Mouse (Mus musculus): ENCODE data around the gene Dgkh. TPM values are rescaled to one million over a fixed set of nuclear protein-coding genes. Genes with fewer than 3 reads are reported as not detected.
"Not testable (repeated sequence)": the region's sequence is repeated elsewhere in the genome, so short reads cannot be mapped to it uniquely, and the experiment has no call there.

Gene Dgkh
- total RNA-seq, 2 experiments from 2014 or later: 8.6 to 8.9 TPM

DNA sequence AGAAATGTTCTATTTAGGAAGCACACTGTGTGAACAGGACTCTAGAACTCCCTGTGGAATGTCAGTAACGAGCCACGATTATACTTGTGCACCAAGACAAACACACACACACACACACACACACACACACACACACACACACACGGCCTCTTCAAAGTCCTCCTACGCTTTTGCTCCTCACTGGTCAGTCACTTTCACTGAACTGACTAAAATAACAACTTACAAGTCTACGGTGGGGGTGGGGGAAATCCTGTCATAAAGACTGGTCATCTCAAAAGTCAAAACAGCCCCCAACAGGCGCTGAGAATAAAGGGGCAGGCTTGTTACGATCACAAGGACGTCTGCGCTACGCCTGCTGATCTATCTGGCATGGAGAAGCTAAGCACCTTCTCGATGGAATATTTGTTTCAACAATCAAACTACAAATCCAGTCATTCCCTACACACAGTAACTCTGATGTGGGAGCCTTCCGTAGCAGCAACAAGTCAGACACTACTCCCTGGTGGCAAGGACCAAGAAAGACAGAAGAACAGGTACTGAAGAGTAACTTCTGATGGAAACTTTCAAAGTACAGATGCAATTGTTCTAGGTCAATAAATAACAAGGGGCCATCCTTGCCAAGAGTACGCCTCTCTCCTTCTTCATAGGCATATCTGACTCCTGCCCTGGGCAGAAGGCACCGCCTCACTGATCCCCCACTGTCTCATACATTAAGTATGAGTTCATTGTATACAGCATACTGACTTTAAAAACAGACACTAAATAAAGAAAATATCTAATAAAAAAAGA is 96.8 kb downstream of the Dgkh start:
- DNase-seq (ENCODE audit: low spot score in 2 of 2): no peak

DNA sequence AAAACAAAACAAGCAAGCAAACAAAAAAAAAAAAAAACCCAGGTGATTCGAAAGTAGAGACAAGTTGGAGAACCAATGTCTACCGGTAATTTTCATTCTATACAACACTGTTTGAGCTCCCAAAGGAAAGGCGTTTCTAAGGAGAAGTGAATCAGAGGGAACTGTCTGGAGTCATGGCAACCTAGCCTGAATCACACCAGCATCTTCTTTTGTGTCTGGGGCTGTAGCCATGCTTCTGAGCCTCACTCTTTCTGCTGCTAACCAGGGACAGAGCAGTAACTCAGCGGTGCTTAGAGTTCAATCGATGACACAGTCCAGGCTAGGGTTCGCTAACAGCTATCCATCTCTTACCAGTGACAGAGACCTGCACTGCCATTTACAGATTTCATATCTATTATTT is 99.8 kb downstream of the Dgkh start:
- no peak for DNase-seq (ENCODE audit: low spot score in 2 of 2)

DNA sequence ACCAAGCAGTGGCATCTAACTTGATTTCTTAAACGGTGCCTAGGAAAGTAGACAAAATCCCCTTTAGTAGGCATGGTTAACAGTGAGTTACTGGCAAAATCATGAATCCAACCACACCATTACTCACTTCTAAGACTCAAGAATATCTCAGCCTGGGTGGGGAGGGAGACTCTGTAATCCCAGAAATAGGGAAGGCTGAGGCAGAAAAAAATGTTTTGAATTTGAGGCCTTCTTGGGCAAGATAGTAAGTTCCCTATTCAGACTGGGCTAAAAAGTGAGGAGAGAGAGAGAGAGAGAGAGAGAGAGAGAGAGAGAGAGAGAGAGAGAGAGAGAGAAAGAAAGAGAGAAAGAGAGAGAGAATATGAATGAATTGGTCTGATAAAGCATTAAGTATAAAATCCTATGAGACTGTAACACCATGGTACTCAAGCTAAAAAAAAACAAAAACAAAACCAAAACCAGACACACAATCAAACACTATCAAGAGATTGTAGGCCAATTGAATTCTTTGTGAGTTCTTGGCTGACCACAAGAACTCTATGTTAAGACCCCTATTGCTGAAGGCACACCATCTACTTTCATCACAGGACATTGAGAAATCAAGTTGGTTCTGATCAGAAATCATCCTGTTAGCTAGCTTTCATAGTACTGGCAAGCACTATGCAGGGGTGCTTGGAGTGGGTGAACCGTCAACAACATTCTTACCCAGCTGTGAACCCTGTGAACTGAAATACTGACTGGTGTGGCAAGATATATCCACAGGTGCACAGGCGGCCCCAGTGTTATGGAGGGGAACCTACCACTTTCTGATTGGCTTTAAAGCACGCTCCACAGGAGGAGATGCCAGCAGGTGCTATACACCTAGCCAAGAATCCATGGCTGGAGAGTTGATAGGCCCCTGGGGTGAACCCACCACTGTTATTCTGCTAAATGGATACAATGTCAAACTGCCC is 101.4 kb downstream of the Dgkh start:
- no peak for DNase-seq (ENCODE audit: low spot score in 2 of 2)

DNA sequence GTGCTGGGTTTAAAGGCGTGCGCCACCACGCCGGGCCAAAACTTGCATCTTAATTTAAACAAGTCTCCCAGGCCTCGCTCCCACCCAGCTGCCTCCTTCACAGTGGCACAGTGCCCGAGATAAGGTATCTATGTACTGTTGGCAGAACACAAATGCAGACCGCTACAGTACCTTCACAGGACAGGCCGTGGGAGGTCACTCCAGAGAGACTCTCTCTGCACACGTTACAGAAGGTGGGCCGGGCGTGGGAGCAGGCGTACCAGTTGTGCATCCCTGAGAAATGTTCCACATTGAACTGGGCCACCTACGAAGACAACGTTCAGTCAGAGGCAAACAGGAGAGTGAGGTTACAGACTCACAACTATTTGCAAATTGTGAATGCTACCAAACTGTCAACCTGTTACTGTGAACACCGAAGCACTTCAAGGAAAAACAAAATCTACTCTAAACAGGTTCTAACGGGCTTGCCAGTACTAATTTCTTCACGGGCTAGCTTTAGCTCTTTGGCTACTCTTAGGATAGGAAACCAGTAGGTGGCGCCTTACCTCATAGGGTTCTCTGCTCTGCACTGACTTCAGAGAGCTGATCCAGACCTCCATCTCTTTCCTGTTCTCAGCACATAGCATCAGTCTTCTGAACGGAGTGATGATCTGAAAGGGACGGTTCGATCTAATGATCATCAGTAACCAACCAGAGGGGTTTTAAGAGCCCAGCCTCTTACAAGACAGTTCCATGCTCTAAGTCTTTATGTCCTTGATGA is 104.9 kb downstream of the Dgkh start:
- no peak for DNase-seq (ENCODE audit: low spot score in 2 of 2)

GRCm38 (mm10) chr14:78618883-78619295 is 113.7 kb downstream of the Dgkh start:
- DNase-seq (ENCODE audit: low spot score in 2 of 2): no peak

GRCm38 (mm10) chr14:78613569-78613968 is 119.0 kb downstream of the Dgkh start:
- no peak for DNase-seq (ENCODE audit: low spot score in 2 of 2)

- DNase-seq (ENCODE audit: low spot score in 2 of 2): no peak
These were observed 120.3 kb downstream of the Dgkh start for GRCm38 (mm10) chr14:78612111-78612788.

DNA sequence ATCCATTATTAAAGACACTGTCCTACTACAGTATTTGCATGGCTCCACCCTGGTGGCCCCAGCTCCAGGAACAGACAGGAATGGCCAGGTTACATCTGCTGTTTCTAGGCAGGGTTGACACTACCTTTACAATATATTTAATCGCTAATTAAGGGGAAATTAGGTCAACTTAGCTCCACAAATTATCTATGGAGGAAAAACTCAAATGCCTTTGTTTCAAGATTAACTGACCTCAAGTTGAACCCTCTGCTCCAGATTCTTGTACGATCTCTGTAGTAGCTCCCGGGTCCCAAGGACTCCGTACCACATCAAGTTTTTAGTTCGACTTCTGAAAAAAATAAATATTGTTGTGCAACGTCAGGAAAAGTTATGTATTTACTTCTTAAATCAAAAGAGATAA is 137.7 kb downstream of the Dgkh start:
- DNase-seq (ENCODE audit: low spot score in 2 of 2): no peak

GRCm38 (mm10) chr14:78592965-78593364 is 139.6 kb downstream of the Dgkh start:
- DNase-seq (ENCODE audit: low spot score in 2 of 2): no peak

- peak in 1 of 2 experiments; percentile 29 for DNase-seq (ENCODE audit: low spot score in 2 of 2)
These were observed 142.2 kb downstream of the Dgkh start for GRCm38 (mm10) chr14:78590335-78590734.

- DNase-seq (ENCODE audit: low spot score in 2 of 2): no peak
These were observed 148.4 kb downstream of the Dgkh start for GRCm38 (mm10) chr14:78584222-78584621.

DNA sequence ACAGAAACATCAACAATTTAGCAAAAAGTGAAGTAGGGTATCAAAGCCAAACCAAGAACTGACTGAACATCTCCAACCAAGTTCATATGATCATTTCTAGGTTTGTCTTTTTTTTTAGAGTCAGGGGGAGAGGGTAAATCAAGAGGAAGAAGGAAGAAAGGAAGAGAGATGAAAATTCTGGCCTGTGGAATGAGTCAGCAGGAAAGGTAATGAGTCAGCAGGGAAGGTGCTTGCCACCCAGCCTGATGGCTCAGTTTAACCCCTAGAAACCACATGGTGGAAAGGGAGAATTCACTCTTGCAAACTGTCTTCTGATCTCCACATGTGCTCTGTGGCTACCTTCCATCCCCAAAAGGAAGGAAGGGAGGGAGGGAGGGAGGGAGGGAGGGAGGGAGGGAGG is 149.4 kb downstream of the Dgkh start:
- DNase-seq (ENCODE audit: low spot score in 2 of 2): no peak

GRCm38 (mm10) chr14:78575899-78576298 is 156.7 kb downstream of the Dgkh start:
- no peak for DNase-seq (ENCODE audit: low spot score in 2 of 2)

DNA sequence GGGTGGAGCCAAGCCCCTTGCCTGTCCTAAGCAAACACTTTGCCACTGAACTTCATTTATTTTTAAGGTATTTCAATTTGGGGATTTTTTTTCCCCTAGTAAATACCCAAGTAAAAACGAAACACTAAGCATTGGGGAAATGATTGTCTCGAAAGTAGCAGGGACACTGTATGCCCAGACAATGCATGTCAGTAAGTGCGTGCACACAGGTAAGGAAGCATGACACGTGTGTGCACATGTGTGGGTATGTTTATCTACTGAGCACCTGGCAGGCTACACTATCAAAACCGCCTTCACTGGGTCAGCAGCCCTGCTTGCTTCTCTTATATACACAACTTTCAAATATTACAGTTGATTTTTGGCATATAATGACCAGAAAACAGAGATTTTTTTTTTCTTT is 164.2 kb downstream of the Dgkh start:
- no peak for DNase-seq (ENCODE audit: low spot score in 2 of 2)

DNA sequence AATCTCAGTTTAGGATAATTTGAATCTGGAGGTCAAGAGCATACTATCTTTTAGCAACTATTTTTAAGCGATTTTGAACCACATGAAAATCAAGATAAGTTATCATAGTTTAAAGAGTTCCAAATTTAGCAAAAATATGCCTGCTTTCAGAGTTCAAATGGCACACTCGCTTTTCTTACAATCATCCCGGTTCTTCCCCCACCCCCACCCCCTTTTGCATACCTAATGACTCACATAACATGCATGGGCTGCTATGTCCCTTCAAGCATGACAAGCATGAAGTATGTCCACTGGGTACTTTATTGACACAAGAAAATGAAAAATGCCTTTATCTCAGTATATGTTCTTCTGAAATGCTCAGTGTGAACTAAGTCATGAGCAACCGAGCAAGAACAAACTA is 166.1 kb downstream of the Dgkh start:
- DNase-seq (ENCODE audit: low spot score in 2 of 2): no peak

DNA sequence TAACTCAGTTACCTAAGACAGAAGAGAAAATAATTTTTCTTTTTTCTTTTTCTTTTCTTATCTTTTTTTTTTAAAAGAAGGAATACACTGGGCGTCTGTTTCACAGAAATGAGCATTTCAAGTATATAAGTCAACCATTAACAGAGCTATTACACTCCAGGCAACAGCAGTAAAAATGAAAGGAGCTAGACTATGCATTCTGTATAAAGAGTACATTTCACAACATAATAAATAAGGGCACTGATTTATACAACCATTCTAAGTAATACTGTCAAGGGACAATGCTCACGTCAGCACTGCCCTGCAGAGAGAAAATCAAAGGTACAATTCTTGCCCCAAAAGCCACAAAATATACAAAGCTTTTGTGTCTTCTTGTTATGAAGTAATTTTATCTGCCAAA is 168.3 kb downstream of the Dgkh start:
- no peak for DNase-seq (ENCODE audit: low spot score in 2 of 2)

- no peak for DNase-seq (ENCODE audit: low spot score in 2 of 2)
These were observed 169.4 kb downstream of the Dgkh start for GRCm38 (mm10) chr14:78563211-78563610.

GRCm38 (mm10) chr14:78562121-78562520 is 170.5 kb downstream of the Dgkh start:
- no peak for DNase-seq (ENCODE audit: low spot score in 2 of 2)

- no peak for DNase-seq (ENCODE audit: low spot score in 2 of 2)
These were observed 173.5 kb downstream of the Dgkh start for GRCm38 (mm10) chr14:78559042-78559441.

DNA sequence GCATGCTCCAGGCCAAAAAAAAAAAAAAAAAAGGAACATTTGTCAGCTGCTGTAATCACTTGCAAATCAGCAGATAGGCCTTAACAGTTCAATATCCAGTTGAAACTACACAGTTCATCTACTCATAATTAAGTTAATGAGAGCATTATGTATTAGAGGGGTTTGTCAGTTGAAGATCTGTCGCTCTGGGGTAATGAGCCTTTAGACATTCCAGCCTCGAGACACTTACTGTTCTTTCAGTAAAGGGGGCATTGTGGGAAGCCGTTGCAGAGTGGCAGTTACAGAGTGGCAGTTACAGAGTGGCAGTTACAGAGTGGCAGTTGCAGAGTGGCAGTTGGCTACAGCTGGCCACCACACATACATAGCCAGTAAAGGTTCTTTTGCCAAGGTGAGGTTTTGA is 177.7 kb downstream of the Dgkh start:
- DNase-seq (ENCODE audit: low spot score in 2 of 2): not testable (repeated sequence)

GRCm38 (mm10) chr14:78553661-78554060 is 178.9 kb downstream of the Dgkh start:
- no peak for DNase-seq (ENCODE audit: low spot score in 2 of 2)
